Mouse (Mus musculus) forebrain, embryonic 13.5 days (tissue): ENCODE data around the gene Flna. TPM values are rescaled to one million over a fixed set of nuclear protein-coding genes. Genes with fewer than 3 reads are reported as not detected.

Source experiments
- microRNA-seq: library from miRNA; unstranded; fragments of <30 nt; microRNA quantifications from one replicate; pipeline ENCODE4, GENCODE M21; 2016
- polyA plus RNA-seq: library from polyadenylated mRNA; unstranded; fragments of >200 nt; fragmentation: Nextera tagmentation; extraction: Ambion mirVana; gene quantifications from 2 replicates; pipeline ENCODE4 v1.2.1, GENCODE M21; 2015

Flna gene
- polyA plus RNA-seq, 1 experiment from 2014 or later = 102 TPM

Small RNA genes lying within 50 kb of the gene (microRNA-seq; reads per million reads assigned to microRNA genes)
- gene Mir7091 = not detected

Other genes with a start within 250 kb of the Flna start
- 38.9 and 39.4 TPM in 2 replicates for gene Irak1, start 225.9 kb downstream of the Flna start, polyA plus RNA-seq
- gene Opn1mw, start 122.4 kb downstream of the Flna start, polyA plus RNA-seq = not detected in 2 replicates
- gene Mecp2, start 114.5 kb downstream of the Flna start, polyA plus RNA-seq = 17.7 and 18.3 TPM in 2 replicates
- gene Tex28, start 82.0 kb downstream of the Flna start, polyA plus RNA-seq = not detected in 2 replicates
- 0.14 TPM in 1 of 2 replicates, not detected in the other for gene Tktl1, start 72.6 kb downstream of the Flna start, polyA plus RNA-seq
- gene Emd, start 4.9 kb upstream of the Flna start, polyA plus RNA-seq = 22.5 and 23.1 TPM in 2 replicates
- gene Rpl10, start 21.0 kb upstream of the Flna start, polyA plus RNA-seq = 601 and 642 TPM in 2 replicates
- 80.6 and 88.4 TPM in 2 replicates for gene Taz, start 32.1 kb upstream of the Flna start, polyA plus RNA-seq
- 1.5 and 2.7 TPM in 2 replicates for gene Dnase1l1, start 32.5 kb upstream of the Flna start, polyA plus RNA-seq
- gene Atp6ap1, start 47.3 kb upstream of the Flna start, polyA plus RNA-seq = 125 and 138 TPM in 2 replicates
- 731 and 768 TPM in 2 replicates for gene Gdi1, start 55.2 kb upstream of the Flna start, polyA plus RNA-seq
- 66.2 and 70.3 TPM in 2 replicates for gene Fam50a, start 63.2 kb upstream of the Flna start, polyA plus RNA-seq
- gene Plxna3, start 79.2 kb upstream of the Flna start, polyA plus RNA-seq = 42.9 and 46.5 TPM in 2 replicates
- 101 and 116 TPM in 2 replicates for gene Lage3, start 103.8 kb upstream of the Flna start, polyA plus RNA-seq
- gene Ubl4a, start 123.4 kb upstream of the Flna start, polyA plus RNA-seq = 67.8 and 79.5 TPM in 2 replicates
- gene Slc10a3, start 123.5 kb upstream of the Flna start, polyA plus RNA-seq = 6.6 and 7.8 TPM in 2 replicates
- gene Fam3a, start 143.5 kb upstream of the Flna start, polyA plus RNA-seq = 31.6 and 34.5 TPM in 2 replicates
- 18.3 and 20.6 TPM in 2 replicates for gene Ikbkg, start 143.5 kb upstream of the Flna start, polyA plus RNA-seq
- 53.6 and 56.3 TPM in 2 replicates for gene G6pdx, start 179.4 kb upstream of the Flna start, polyA plus RNA-seq
- gene Gm6880, start 231.6 kb upstream of the Flna start, polyA plus RNA-seq = not detected in 2 replicates